Mouse (Mus musculus) midbrain, embryonic 11.5 days (tissue): Measurements from ENCODE around the gene Ano2. TPM values are rescaled to one million over a fixed set of nuclear protein-coding genes. Genes with fewer than 3 reads are reported as not detected.

Experiments
- ATAC-seq: fragments of 200-750 bp; cut with Nextera tagmentation; 2 replicates; pipeline ENCODE4 v1.8.0; 2017; ENCODE audit warnings: moderate TSS enrichment, moderate library complexity; ENCODE audit not compliant: low FRiP score
- DNase-seq: peaks from one replicate; pipeline ENCODE4 v3.0.0; 2015; ENCODE audit warnings: low spot score; ENCODE audit errors: missing footprints
- H3K27ac ChIP-seq: fragments of 300-500 bp; sonication (generic); 2 replicates; pipeline ENCODE4 v1.5.1; 2014; ENCODE audit warnings: low read depth, low read length
- H3K27me3 ChIP-seq: fragments of 300-500 bp; sonication (generic); 2 replicates; pipeline ENCODE4 v1.6.1; 2014; ENCODE audit warnings: mild to moderate bottlenecking, low read length, moderate library complexity, mixed read lengths; ENCODE audit not compliant: control insufficient read depth, insufficient read depth
- H3K36me3 ChIP-seq: fragments of 300-500 bp; sonication (generic); 2 replicates; pipeline ENCODE4 v1.6.1; 2014; ENCODE audit warnings: mild to moderate bottlenecking, low read length, moderate library complexity, mixed read lengths; ENCODE audit not compliant: control insufficient read depth, insufficient read depth
- H3K4me1 ChIP-seq: fragments of 300-500 bp; sonication (generic); 2 replicates; pipeline ENCODE4 v1.6.1; 2014; ENCODE audit warnings: low read length; ENCODE audit not compliant: control insufficient read depth, insufficient read depth
- H3K4me2 ChIP-seq: fragments of 300-500 bp; sonication (generic); 2 replicates; pipeline ENCODE4 v1.6.1; 2014; ENCODE audit warnings: mild to moderate bottlenecking, moderate library complexity
- H3K4me3 ChIP-seq: fragments of 300-500 bp; sonication (generic); 2 replicates; pipeline ENCODE4 v1.5.1; 2014; ENCODE audit warnings: low read depth, low read length
- H3K9ac ChIP-seq: fragments of 300-500 bp; sonication (generic); 2 replicates; pipeline ENCODE4 v1.6.1; 2014; ENCODE audit warnings: low read length
- H3K9me3 ChIP-seq: fragments of 300-500 bp; sonication (generic); 2 replicates; pipeline ENCODE4 v1.6.1; 2016; ENCODE audit warnings: low read length; ENCODE audit not compliant: control insufficient read depth
- WGBS: fragments of 180-500 bp; shearing (Covaris S2); extraction: QIAGEN DNeasy Blood & Tissue Kit; methylation state at CpG from one replicate; pipeline ENCODE4 v1.1.7; 2014; 5-methylcytosine and 5-hydroxymethylcytosine counted together
- polyA plus RNA-seq: library from polyadenylated mRNA; unstranded; fragments of >200 nt; fragmentation: Nextera tagmentation; extraction: Ambion mirVana; gene quantifications from 2 replicates; pipeline ENCODE4 v1.2.1, GENCODE M21; 2014

Ano2 gene
- polyA plus RNA-seq = 0.25 and 0.31 TPM in 2 replicates

- Histone ChIP-seq H3K36me3 (no peaks in the 10 kb centered on the region), H3K4me3 (peak within 1 kb of the TSS; percentile 22), H3K4me2 (peak within 1 kb of the TSS; percentile 45), H3K27me3 (no peaks in the 10 kb centered on the region), H3K9me3 (no peaks in the 10 kb centered on the region), H3K27ac (no peak within 1 kb of the TSS), H3K9ac (peak within 1 kb of the TSS; percentile 38), H3K4me1 (no peaks in the 10 kb centered on the region)
- under 1% methylated on average over 20 of the region's 20 CpGs for WGBS
- peak; percentile 82 for ATAC-seq
- DNase-seq = peak; percentile 91
Observed at GRCm38 (mm10) chr6:125690057-125690703, at the start of gene Ano2. Ano2 (plus strand) TSS chr6:125690419.

- WGBS = 75% methylated on average over 4 of the region's 4 CpGs
- Histone ChIP-seq H3K9me3 (no peaks in the 10 kb centered on the region), H3K9ac (no peak overlapping the region), H3K36me3 (no peaks in the 10 kb centered on the region), H3K27ac (no peak overlapping the region), H3K4me2 (no peak overlapping the region), H3K4me3 (no peak overlapping the region), H3K4me1 (no peaks in the 10 kb centered on the region), H3K27me3 (no peaks in the 10 kb centered on the region)
- no peak for DNase-seq
- ATAC-seq = no peak
Observed at GRCm38 (mm10) chr6:125640486-125640885, 49.7 kb upstream of the Ano2 start.

- no peak overlapping the region for H3K4me3 ChIP-seq
- H3K36me3 ChIP-seq = no peaks in the 10 kb centered on the region
- ATAC-seq (no peak), DNase-seq (no peak)
- no peak overlapping the region for H3K4me2 ChIP-seq
- no peak overlapping the region for H3K27ac ChIP-seq
- WGBS = 89% methylated on average over 8 of the region's 8 CpGs
- H3K9ac ChIP-seq = no peak overlapping the region
- no peaks in the 10 kb centered on the region for H3K4me1 ChIP-seq
- H3K9me3 ChIP-seq = no peaks in the 10 kb centered on the region
- no peaks in the 10 kb centered on the region for H3K27me3 ChIP-seq
Observed at GRCm38 (mm10) chr6:125641146-125641545, 49.1 kb upstream of the Ano2 start.

- no peak overlapping the region for H3K4me3 ChIP-seq
- DNase-seq (no peak), ATAC-seq (no peak)
- no peaks in the 10 kb centered on the region for H3K36me3 ChIP-seq
- no peaks in the 10 kb centered on the region for H3K27me3 ChIP-seq
- no peak overlapping the region for H3K9ac ChIP-seq
- H3K4me1 ChIP-seq = no peaks in the 10 kb centered on the region
- no peak overlapping the region for H3K4me2 ChIP-seq
- no peak overlapping the region for H3K27ac ChIP-seq
- whole genome bisulfite sequencing = 89% methylated on average over 12 of the region's 12 CpGs
- no peaks in the 10 kb centered on the region for H3K9me3 ChIP-seq
Observed at GRCm38 (mm10) chr6:125648964-125649363, 41.3 kb upstream of the Ano2 start.

- Histone ChIP-seq H3K9me3 (no peaks in the 10 kb centered on the region), H3K27ac (no peak overlapping the region), H3K36me3 (no peaks in the 10 kb centered on the region), H3K4me3 (no peak overlapping the region), H3K4me2 (no peak overlapping the region), H3K27me3 (no peaks in the 10 kb centered on the region), H3K9ac (no peak overlapping the region), H3K4me1 (no peaks in the 10 kb centered on the region)
- no peak for ATAC-seq
- WGBS = 82% methylated on average over 3 of the region's 3 CpGs
- no peak for DNase-seq
Observed at GRCm38 (mm10) chr6:125651335-125651734, 38.9 kb upstream of the Ano2 start.

- ATAC-seq = no peak
Observed at GRCm38 (mm10) chr6:125653416-125653815, 36.8 kb upstream of the Ano2 start.

GRCm38 (mm10) chr6:125656921-125657320 is 33.3 kb upstream of the Ano2 start:
- 87% methylated on average over 13 of the region's 13 CpGs for WGBS
- Histone ChIP-seq H3K9me3 (no peaks in the 10 kb centered on the region), H3K9ac (no peak overlapping the region), H3K4me3 (no peak overlapping the region), H3K27ac (no peak overlapping the region), H3K4me1 (no peaks in the 10 kb centered on the region), H3K27me3 (no peaks in the 10 kb centered on the region), H3K36me3 (no peaks in the 10 kb centered on the region), H3K4me2 (no peak overlapping the region)
- DNase-seq (no peak), ATAC-seq (no peak)

More at GRCm38 (mm10) chr6:125653416-125653815, 36.8 kb upstream of the Ano2 start:
- Histone ChIP-seq H3K9me3 (no peaks in the 10 kb centered on the region), H3K4me3 (no peak overlapping the region), H3K4me1 (no peaks in the 10 kb centered on the region), H3K9ac (no peak overlapping the region), H3K27me3 (no peaks in the 10 kb centered on the region), H3K36me3 (no peaks in the 10 kb centered on the region), H3K27ac (no peak overlapping the region), H3K4me2 (no peak overlapping the region)
- WGBS = 88% methylated on average over 1 of the region's 1 CpGs
- DNase-seq = no peak

GRCm38 (mm10) chr6:125657966-125658365 is 32.3 kb upstream of the Ano2 start:
- no peak overlapping the region for H3K4me2 ChIP-seq
- 86% methylated on average over 5 of the region's 5 CpGs for WGBS
- no peak for ATAC-seq

GRCm38 (mm10) chr6:125661106-125661877 is 28.9 kb upstream of the Ano2 start:
- no peak overlapping the region for H3K4me3 ChIP-seq
- DNase-seq (peak; percentile 94), ATAC-seq (peak; percentile 67; the same call in 1 of the 2 replicates)
- 46% methylated on average over 14 of the region's 14 CpGs for WGBS
- H3K36me3 ChIP-seq = no peaks in the 10 kb centered on the region
- H3K27me3 ChIP-seq = no peaks in the 10 kb centered on the region
- no peak overlapping the region for H3K27ac ChIP-seq
- no peak overlapping the region for H3K4me2 ChIP-seq
- H3K4me1 ChIP-seq = no peaks in the 10 kb centered on the region
- H3K9ac ChIP-seq = no peak overlapping the region
- no peaks in the 10 kb centered on the region for H3K9me3 ChIP-seq

More at GRCm38 (mm10) chr6:125657966-125658365, 32.3 kb upstream of the Ano2 start:
- no peaks in the 10 kb centered on the region for H3K27me3 ChIP-seq
- no peak overlapping the region for H3K4me3 ChIP-seq
- H3K36me3 ChIP-seq = no peaks in the 10 kb centered on the region
- H3K9me3 ChIP-seq = no peaks in the 10 kb centered on the region
- no peak for DNase-seq
- no peak overlapping the region for H3K27ac ChIP-seq
- H3K4me1 ChIP-seq = no peaks in the 10 kb centered on the region
- H3K9ac ChIP-seq = no peak overlapping the region
